Mouse (Mus musculus) hematopoietic stem cell, adult 5-6 weeks (primary cell): ENCODE results near the gene Adcy2. TPM values are rescaled to one million over a fixed set of nuclear protein-coding genes. Genes with fewer than 3 reads are reported as not detected.
A peak's percentile ranks its signal among the peaks of the same experiment; 100 is the strongest.

Experiments
- ATAC-seq, 2 experiments: fragments of 125-278 bp in 1 of 2; replicated peaks in 1 of 2; 2 replicates each; pipeline ENCODE4 v1.8.0; 2016 to 2017; ENCODE audit warnings: inconsistent platforms in 2 of 2, mild to moderate bottlenecking in 2 of 2, moderate number of reproducible peaks in 2 of 2, low read depth in 1 of 2, moderate TSS enrichment in 1 of 2; ENCODE audit not compliant: low FRiP score in 2 of 2, poor library complexity in 2 of 2, severe bottlenecking in 2 of 2, insufficient read depth in 1 of 2, low TSS enrichment in 1 of 2
- total RNA-seq: library from RNA; stranded (forward); fragments of 172-1452, 232-1000 nt; gene quantifications from 2 replicates; pipeline ENCODE4 v1.2.3, GENCODE M21; 2017

Gene Adcy2
- 0.31 TPM in 1 of 2 replicates, not detected in the other for total RNA-seq

DNA sequence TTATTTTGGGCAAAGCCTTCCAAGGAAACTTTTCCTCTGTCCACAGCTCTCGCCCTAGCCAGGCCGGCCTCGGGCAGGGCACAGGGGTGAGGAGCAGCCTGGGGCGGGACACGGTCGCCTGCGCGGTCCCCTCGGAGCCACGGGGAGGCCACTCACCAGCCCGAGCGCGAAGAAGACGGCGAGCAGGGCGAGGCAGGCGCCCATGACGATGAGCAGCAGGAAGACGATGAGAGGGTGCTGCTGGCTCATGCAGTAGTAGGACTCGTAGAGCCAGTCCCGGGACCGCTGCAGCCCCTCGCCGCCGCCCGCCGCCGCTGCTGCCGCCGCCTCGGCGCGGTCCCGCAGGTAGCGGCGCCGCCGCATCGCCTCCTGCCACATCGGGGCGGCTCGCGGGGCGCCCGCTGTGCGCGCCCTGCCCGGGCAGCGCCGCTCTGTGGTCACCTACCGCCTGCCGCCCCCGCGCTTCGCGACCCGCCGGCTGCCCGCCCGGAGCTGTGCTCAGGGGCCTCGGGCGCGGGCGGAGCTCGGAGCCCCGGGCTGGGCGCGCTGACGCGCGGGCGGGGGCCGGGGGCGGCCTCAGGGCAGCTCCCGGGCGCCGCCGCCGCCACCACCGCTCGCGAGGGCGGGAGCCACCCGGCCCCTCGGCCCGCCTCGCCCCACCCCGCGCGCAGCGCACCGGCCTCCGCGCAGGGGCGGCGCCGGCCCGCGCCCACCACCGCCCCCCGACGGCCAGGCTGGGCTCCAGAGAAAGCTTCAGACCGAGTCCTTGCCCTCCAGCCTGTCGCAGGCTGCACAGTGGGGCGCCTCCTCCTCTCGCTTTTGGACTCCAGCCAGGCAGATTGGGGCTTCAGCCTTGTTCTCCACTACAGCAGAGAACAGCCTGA lies at the start of gene Adcy2:
Adcy2 (minus strand) TSS at position 624 of the 884 bp plus-strand sequence.
- ATAC-seq = peak; percentile 58 to 60; a peak in 3 of 4 replicates

DNA sequence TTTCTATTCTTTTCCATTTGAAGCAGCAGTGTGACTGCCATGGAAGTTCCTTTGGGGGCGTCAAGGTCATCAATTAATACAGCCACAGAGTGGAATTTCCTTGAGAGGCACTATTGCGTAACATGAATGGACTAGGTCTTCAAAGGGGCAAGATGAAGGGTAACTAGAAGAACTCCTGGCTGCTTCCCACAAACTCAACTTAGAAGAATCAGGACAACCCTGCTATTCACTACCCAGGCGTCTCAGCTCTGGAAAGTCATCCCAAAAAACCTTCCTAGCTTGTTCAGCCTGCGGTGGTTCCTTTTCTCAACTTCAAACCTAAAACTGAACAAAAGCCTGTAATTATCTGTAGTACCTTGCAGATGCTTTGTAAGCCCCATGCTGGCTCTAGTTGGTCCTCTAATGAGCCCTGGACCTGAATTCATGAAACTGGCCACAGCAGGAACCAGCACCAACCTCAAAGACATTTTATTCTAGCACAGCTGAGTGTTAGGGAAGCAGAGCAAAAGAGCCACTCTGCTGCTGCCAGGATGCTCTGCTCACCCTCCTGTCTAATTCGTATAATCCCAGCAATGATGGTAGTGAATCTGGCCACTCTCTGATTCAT lies 37.8 kb upstream of the Adcy2 start:
- no peak for ATAC-seq

DNA sequence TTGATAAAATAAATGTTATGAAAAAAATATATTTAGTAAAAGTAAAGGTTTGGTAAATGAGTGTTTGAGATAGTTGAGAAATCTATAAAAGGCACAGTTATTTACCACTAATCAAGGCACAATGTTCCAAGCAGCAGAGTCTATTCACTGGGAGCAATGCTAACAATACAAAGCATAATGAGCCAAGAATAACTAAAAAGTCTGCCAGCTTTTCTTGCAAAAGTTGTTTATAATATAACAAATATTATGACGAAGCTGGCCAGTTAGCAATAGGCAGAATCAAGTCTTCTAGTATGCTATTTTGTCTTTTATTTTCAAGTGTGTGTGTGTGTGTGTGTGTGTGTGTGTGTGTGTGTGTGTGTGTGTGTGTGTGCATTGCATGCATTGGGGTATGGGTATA lies 35.3 kb upstream of the Adcy2 start:
- ATAC-seq = no peak

DNA sequence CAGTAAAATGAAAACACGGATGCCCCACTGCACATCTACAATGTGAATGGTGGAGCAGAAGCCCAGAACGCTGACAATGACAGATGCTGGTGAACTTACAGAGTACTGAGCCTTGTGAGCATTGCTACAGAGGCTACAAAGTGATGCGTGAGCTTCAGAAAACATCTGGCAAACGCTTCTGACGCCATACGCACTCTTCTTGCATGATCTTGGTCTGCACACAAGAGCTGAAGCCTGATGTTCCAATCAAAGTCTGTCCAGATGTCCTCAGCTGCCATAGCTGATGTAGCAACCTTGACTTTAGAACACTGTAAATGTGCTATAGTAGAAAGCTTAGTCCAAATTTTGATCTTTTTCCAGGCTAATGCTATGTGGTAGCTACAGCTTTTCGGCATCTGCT lies 34.2 kb upstream of the Adcy2 start:
- no peak for ATAC-seq

DNA sequence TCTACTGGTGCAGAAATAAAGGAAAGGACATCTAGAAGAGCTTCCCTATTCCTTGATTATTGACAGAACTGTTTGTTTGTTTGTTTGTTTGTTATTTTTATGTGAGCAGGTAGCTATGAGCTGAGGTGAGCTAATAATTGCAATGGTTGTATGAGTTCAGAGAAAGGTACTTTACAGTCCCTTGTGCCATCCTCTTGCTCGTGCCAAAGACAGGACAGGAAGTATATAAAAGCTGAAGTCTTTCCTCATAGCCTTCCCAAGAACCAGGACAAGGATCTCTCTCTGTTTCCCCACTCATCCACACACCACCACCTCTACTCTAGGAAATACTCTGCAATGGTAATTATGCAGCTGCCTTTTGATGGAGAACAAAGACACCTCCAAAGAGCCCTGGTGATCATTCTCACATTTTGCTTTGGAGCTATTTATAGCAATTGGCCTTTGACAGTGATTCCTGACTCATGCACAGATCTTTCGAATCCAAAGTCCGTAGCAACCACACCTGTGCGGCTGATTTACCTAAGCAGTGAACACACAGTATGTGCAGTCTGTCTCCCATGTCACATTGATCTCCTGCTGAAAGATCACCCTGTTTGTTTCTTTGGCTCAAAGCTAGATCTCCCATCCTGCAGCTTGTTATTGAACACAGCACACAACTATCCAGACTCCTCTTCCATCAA lies 29.9 kb upstream of the Adcy2 start:
- no peak for ATAC-seq

DNA sequence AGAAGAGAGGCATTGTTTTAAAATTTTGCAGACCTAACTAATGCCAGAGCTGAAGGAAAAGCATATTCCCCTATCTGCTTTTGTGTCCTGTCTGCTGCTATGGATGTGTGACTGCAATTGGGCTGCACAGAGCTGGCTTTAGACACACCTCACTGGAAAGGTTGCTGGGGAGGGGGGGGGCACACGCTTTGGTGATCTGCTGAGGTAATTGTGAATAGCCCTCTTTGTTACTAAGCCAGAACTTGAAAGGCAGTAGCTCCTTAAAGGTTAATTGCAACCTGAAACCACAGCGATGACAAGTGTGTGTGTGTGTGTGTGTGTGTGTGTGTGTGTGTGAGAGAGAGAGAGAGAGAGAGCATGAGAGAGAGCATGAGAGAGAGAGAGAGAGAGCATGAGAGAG lies 25.6 kb upstream of the Adcy2 start:
- no peak for ATAC-seq

DNA sequence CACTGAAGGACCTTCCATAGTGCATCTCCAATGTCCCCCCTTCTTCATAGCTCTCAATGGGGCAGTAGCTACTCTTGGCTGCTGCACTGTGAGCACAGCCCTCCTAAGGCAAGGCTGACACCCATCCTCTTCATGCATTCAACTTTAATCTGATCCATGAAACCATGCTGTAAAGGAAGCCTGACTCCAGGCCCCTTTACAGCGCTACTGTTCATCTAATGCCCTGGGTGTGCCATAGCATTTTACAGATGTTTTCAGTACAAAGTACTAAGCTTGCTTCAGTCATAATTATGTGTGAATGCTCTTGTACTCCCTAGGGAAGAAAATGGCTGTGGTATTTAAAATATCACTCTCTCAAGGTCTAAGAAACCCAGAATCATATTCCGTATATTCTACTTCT lies 23.9 kb upstream of the Adcy2 start:
- ATAC-seq = no peak

DNA sequence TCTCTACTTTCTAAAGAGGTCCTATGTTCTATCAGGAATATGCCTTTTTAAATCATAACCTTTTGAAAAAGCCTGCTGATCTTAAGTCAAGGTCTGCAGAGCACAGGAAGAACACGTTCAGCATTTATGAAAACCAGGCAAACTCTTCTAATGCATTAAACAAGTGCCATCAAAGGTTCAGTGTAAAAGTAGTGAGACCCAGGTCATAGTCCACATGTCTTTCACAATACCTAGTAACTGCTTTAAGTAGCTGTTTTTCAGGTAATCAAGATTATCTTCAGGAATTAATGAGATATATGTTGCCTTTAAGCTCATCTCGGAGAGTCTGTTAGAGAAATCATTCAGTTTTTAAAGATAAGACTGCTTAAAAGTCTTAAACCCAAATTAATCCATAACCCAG lies 21.2 kb upstream of the Adcy2 start:
- ATAC-seq = no peak

DNA sequence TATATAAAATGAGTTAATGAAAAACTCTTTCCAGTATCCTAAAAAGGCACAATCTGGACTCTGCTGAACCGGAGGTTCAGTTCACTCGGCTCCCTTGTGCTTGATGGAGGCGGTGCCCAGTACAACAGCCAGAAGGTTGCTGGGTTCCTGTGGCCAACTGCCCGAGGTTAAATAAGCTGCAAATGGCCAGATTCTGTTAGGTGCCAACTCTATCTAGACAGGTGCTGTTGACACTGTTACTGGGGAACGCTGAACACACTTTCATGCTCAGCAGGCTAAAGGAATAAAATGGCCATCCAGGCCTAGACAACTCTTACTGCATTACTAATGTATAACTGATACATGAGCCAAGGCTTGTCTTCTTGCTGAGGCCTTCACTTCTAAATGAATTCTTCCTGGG lies 7.6 kb upstream of the Adcy2 start:
- no peak for ATAC-seq

DNA sequence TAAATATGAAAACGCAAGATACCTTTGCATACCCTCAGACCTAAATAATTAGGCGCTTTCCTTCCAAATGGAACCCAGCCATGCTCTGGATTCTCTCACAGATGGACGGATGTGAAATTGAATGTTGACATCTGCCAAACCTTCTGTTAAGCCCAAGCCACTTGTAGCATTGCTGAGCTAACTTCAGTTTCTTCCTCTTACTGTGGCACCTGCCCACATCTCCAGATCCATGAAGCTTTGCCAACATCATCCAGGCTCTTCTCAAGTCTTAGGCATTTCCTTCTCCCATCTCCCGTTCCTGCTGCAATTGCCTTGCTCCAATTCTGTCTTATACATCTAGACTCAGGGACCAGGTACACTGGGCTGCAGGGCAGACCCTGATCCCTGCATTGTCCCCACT lies 6.8 kb upstream of the Adcy2 start:
- no peak for ATAC-seq

DNA sequence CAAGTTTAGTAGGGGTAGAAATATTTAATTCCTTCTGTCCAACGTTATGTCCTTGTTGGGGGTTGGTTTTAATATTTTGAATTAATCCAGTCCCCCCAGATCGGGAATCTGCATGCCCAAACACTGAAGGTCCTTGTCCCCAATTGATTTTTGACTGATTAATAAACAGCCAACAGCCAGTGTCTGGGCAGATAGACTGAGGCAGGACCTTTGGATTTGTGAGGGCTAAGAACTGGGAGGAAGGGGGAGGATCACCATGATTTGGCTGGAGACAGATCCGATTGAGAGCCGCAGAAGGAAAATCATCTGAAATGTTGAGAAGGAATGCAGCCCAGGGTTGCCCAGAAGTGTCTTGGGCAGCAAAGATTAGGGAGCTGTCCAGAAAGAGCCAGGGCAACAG lies 5.1 kb upstream of the Adcy2 start:
- no peak for ATAC-seq

DNA sequence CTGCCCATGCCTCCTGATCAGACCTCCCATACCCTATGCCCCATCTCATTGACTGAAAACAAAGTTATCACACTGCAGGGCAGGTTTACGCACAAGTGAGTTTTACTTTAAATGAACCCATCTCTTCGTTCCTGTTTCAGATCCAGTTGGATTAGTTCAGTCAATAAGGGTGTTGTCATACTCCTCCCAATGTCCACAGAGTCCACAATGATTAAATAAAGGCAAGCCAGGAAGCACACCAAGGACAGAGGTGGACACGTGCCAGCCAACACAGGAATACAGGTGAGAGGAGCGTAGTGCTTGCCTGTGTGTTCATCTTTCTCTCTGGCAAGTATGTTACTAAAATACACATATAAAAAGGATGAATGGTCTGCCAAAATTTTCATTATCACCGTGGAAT lies 3.3 kb upstream of the Adcy2 start:
- ATAC-seq = no peak

DNA sequence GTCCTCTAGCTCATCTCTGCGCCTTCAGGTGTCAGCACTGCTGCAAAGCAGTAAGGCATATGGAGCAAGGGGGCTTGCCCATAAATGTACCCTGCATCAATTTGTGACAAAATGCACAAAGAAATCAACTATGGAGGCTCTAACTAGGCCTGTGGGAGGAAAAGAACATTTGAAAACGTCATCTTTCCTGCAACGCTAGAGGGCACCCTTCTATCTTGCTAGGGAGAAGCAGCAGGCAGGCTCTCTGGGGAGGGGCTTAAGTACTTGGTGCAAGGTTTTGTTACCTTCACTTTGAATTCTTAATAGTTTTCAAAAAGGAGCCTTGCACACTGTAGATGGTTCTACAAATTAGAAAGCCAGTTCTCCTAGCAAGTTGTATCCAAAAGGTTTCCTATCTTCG lies 2.8 kb upstream of the Adcy2 start:
- peak; percentile 61 to 86 for ATAC-seq

DNA sequence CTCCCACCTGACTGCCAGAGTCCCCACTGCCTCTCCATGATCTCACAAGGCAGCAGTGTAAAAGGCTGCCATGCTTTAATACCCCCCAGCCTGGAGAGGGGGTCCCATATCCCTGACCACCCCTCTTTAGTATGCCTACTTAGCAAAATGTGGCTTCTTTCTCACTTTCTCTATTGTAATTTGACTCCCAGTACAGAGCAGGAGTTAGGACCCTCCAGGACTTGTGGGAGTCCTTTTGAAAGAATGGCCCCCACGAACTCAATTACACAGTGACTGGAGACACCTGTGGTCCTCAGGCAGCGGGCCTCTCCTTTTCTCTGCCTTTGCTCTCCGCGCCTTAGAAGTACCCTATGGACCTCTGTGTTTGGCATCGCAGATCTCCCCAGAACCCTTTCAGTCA lies 485 bp upstream of the Adcy2 start:
- ATAC-seq = no peak

DNA sequence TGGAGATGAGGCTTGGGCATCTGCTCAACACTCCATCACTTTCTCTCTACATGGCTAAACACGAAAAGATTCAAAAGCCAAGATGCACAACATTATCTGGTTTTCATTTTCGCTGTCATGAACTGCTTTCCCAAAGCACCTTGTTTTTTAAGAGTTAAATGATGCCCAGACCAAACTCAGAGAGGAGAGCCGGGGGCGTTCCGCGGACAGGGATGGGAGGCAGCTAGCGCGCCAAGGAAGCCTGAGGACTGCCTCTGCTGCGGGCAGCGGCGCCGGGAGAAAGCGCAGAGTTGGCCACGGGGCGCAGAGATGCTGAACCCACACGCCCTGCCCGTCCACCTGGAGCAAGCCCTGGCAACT lies 803 bp downstream of the Adcy2 start:
- ATAC-seq = no peak

DNA sequence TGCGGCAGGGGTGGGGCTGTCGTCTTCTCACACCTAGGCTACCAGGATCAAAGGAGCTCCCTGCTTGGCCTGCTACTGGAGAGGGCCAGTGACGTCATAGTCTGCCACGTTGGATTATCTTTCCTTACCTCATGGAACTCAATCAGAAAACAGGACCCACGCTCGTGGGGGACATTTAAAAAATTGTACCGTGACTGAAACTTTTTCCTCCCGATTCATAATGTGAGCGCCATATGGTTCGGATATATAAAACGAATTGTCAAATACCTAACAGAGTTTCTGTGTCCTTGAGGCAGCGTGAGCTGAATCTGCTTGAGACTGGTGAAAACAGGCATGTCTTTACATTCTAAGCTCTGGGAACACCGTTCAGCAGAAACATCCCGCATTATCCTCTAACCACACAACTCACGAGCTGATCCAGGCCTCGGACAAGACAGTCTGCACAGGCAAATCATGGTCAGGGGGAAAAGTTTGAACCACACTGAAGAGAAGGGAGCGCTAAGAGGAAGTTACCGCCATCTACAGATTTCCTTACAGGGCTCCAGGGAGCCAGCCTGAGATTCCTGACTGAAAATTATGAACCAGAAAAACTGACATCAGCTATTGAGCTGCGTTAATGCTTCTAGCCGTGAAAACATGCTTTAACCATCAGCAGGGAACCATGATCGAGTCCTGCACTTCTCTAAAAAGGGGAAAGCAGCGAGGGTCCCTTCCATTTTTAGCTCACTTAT lies 1.4 kb downstream of the Adcy2 start:
- no peak for ATAC-seq

DNA sequence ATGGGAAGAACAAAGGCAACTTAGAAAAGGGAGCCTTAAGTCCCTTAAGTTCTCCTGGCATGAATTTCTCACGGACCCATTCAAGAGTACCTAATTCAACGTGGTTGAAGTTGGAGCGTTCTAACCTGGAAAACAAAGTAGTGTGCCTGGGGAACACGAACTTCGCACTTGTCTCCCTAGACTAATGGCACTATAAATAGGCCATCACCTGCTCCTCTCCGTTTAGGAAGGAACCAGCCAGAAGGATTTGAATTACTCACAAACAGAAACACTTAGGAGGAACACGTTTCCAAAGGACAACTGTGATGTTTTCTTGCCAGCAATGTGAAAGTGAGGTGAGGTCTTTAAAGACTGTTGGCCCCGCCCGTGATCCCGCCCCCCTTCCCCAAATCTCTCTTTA lies 2.0 kb downstream of the Adcy2 start:
- ATAC-seq = no peak

DNA sequence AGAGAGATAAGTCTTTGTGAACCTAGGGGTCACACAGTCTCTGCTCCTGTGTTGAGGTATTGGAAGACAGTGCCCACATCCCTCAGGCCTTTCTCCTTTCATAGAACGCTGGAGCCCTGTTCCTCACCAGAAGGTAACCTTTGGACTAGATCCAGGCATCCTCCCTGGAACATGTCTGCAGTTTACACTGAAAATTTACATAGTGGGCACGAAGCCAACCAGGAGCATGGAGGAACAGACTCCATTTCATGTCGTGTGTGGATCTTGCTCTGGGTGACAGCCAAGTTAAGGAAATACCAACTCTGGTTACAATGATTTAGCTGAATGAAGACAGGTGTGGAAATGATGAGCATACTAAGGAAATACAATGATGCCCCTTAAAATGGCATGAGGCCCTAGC lies 2.7 kb downstream of the Adcy2 start:
- no peak for ATAC-seq
